14 mouse cellular contexts compared by ENCODE assay signal in the genomic region with DNA sequence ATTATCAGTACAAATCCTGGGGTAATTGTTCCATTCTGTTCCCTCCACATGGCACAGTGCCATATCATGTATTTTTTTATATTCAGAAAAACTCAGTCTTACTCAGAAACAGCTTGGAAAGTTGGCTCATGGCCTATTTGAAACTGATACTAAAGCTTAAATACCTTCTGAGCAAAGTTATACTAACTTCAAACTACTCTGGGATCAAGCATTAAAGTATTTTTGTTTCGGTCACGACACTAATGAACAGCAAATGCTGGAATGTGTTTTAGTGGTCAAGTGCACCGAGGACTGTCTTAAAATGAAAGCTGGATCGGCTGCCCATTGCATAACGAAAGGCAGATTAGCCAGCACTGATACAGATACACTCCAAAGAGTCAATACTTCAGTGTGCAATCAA. TPM values are rescaled to one million over a fixed set of nuclear protein-coding genes. Genes with fewer than 3 reads are reported as not detected.
DNase-seq lines count a peak whose midpoint lies in the region; ATAC-seq and TF ChIP-seq lines count a peak whose summit lies in the region.
"Had no signal": no experiment of that assay in that cellular context is flagged by ENCODE, and none has a peak within 500 bp of the region (broad histone marks: within the 10 kb centered on the region; RNA-seq: fewer than 3 reads in every experiment).

No protein-coding gene starts in this region.

- no peak for DNase-seq in gastrocnemius, adult 2 months
- DNase-seq in gastrocnemius, adult 8-10 months (ENCODE audit: low spot score in 2 of 2), result no peak
- no peak for DNase-seq in lung, adult 2 months
- no peak for DNase-seq in lung, postnatal 4 days
- DNase-seq in lung, postnatal 36 days, result peak; percentile 52
- DNase-seq in gastrocnemius, postnatal 4 days (ENCODE audit: low spot score in 2 of 2), result no peak
- no peak for DNase-seq in right cerebral cortex, postnatal 4 days
- DNase-seq: gastrocnemius, postnatal 10 days; kidney, adult 11 months; thymus, postnatal 4 days had no signal

- H3K4me2 ChIP-seq in heart, embryonic 13.5 days, result peak overlapping the region; percentile 29
- H3K4me2 ChIP-seq: hindbrain, embryonic 14.5 days; midbrain, embryonic 11.5 days had no signal

- peak overlapping the region; percentile 66 for H3K4me3 ChIP-seq in gastrocnemius, adult 2 months
- peak overlapping the region; percentile 27 for H3K4me3 ChIP-seq in lung, adult 2 months (replicated peaks; ENCODE audit: extremely low read depth, low read depth, low read length)
- H3K4me3 ChIP-seq in heart, embryonic 13.5 days, result no peak overlapping the region

- TF ChIP-seq CTCF in gastrocnemius, adult 2 months (IDR thresholded peaks at IDR 0.05), result no peak
- TF ChIP-seq CTCF in lung, adult 2 months (IDR thresholded peaks at IDR 0.05; ENCODE audit: insufficient read depth, low read length), result no peak

- intact Hi-C loops in gastrocnemius, adult 2 months (cut with DNase I), result no loop called here

- 44% methylated on average over 5 of the region's 5 CpGs for WGBS in lung, adult 2 months
- WGBS in heart, embryonic 13.5 days, result 45% methylated on average over 5 of the region's 5 CpGs

- TF ChIP-seq POLR2A in lung, adult 2 months (IDR thresholded peaks at IDR 0.05; ENCODE audit: borderline replicate concordance, extremely low read depth, low read depth, low read length), result no peak

- ATAC-seq in heart, embryonic 13.5 days (ENCODE audit: extremely low read depth, insufficient number of reproducible peaks, low FRiP score, low TSS enrichment), result no peak

- no peaks in the 10 kb centered on the region for H3K36me3 ChIP-seq in heart, embryonic 13.5 days

- H3K9ac ChIP-seq in heart, embryonic 13.5 days, result no peak overlapping the region
- H3K9ac ChIP-seq: hindbrain, embryonic 14.5 days had no signal

- no peaks in the 10 kb centered on the region for H3K4me1 ChIP-seq in lung, adult 2 months (ENCODE audit: control insufficient read depth, insufficient read depth, low read length)
- peaks cover 61% of the 10 kb centered on the region for H3K4me1 ChIP-seq in heart, embryonic 13.5 days

- H3K27me3 ChIP-seq in heart, embryonic 13.5 days (replicated peaks), result no peaks in the 10 kb centered on the region

- H3K27ac ChIP-seq in gastrocnemius, adult 2 months, result peak overlapping the region; percentile 41; the same call in 1 of the 2 replicates
- H3K27ac ChIP-seq in heart, embryonic 13.5 days (replicated peaks), result no peak overlapping the region
- H3K27ac ChIP-seq: hindbrain, embryonic 14.5 days had no signal

- no peaks in the 10 kb centered on the region for H3K9me3 ChIP-seq in heart, embryonic 13.5 days
- H3K9me3 ChIP-seq: G1E had no signal

RNA-seq across cellular contexts. Expression of a gene that starts 27.2 kb away (rescaled TPM):
- 1 to 10 TPM; 3.3 to 4.6 TPM for total RNA-seq in gastrocnemius, adult 2 months (2021)
- total RNA-seq in gastrocnemius, adult 8-10 months (2022), result 1 to 10 TPM; 1.8 to 2.9 (median 2.2) TPM
- 9.2 and 9.7 TPM in 2 replicates for polyA plus RNA-seq in lung, adult 2 months (2012; rRNA removed)
- polyA plus RNA-seq in heart, embryonic 13.5 days (2015; fragmentation: Nextera tagmentation; extraction: Ambion mirVana), result 8.8 and 9.1 TPM in 2 replicates
- 10 to 100 TPM; 19.3 to 22.2 TPM for total RNA-seq in gastrocnemius, postnatal 4 days (2021)
